Mouse (Mus musculus): ENCODE results near the gene Fam178b. TPM values are rescaled to one million over a fixed set of nuclear protein-coding genes. Genes with fewer than 3 reads are reported as not detected.

Gene Fam178b
- total and polyA plus RNA-seq, 2 experiments from 2014 or later, result 0.32 TPM; not detected in 1

DNA sequence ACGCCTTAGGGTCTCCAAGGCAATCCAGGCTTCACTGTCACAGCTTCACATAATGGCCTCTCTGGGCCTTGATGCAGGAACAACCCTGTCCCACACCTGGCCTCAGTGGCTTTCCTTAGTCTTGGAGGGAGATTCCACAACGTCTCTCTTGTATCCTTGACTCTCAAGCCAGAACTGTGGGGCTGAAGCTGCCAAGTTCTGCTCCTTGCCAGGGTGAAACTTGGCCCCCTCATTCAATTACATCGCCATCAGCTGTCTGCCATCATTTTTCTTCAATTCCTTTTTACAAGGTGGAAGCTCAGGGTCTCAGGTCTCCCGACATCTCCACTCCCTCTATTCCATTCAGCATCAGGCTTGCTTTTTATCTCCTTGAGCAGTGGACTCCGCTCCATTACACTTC lies 27.9 kb downstream of the Fam178b start:
- DNase-seq (ENCODE audit: low spot score) (no peak), ATAC-seq (ENCODE audit: low FRiP score) (no peak)
- H3K4me1 ChIP-seq (ENCODE audit: insufficient read depth, low read length), result no peaks in the 10 kb centered on the region
- H3K36me3 ChIP-seq (ENCODE audit: insufficient read depth, low read length), result no peaks in the 10 kb centered on the region
- H3K27ac ChIP-seq (ENCODE audit: low read depth, low read length), result no peak overlapping the region
- TF ChIP-seq CTCF (IDR thresholded peaks at IDR 0.05), result no peak
- H3K4me2 ChIP-seq (ENCODE audit: low read depth, low read length, poor library complexity, severe bottlenecking), result no peak overlapping the region
- no peaks in the 10 kb centered on the region for H3K27me3 ChIP-seq (ENCODE audit: insufficient read depth, low read length)
- 84% methylated on average over 5 of the region's 5 CpGs for WGBS
- no peak overlapping the region for H3K9ac ChIP-seq (replicated peaks; ENCODE audit: low read length, poor library complexity, severe bottlenecking)
- H3K4me3 ChIP-seq (ENCODE audit: low read depth, low read length), result no peak overlapping the region
- H3K9me3 ChIP-seq (ENCODE audit: low read length), result no peaks in the 10 kb centered on the region

DNA sequence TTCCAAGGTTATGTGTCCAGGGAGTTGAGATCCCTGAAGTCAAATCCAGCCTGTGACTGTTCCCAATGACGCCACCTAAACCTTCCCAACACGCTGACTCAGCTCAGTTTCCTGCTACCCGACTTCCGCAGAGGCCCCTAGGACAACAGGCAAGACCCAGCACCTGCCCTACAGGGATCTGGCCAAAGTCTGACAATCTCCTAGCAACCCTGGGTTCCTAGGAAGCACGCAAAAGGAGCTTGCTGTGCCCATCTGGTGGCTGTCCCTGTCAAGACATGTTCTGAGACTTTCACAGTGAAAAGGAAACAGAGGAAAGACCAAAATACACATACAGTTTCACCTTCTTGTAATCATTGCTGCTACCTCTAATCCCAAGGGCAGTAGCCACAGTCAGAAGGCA lies 35.4 kb downstream of the Fam178b start:
- Histone ChIP-seq H3K9ac (replicated peaks; ENCODE audit: low read length, poor library complexity, severe bottlenecking) (no peak overlapping the region), H3K9me3 (ENCODE audit: low read length) (no peaks in the 10 kb centered on the region), H3K27ac (ENCODE audit: low read depth, low read length) (no peak overlapping the region), H3K4me1 (ENCODE audit: insufficient read depth, low read length) (no peaks in the 10 kb centered on the region), H3K4me3 (ENCODE audit: low read depth, low read length) (no peak overlapping the region), H3K36me3 (ENCODE audit: insufficient read depth, low read length) (no peaks in the 10 kb centered on the region), H3K4me2 (ENCODE audit: low read depth, low read length, poor library complexity, severe bottlenecking) (no peak overlapping the region), H3K27me3 (ENCODE audit: insufficient read depth, low read length) (no peaks in the 10 kb centered on the region)
- 52% methylated on average over 5 of the region's 5 CpGs for WGBS
- ATAC-seq (ENCODE audit: low FRiP score), result no peak
- no peak for TF ChIP-seq CTCF (IDR thresholded peaks at IDR 0.05)
- peak; percentile 15 for DNase-seq (ENCODE audit: low spot score)

DNA sequence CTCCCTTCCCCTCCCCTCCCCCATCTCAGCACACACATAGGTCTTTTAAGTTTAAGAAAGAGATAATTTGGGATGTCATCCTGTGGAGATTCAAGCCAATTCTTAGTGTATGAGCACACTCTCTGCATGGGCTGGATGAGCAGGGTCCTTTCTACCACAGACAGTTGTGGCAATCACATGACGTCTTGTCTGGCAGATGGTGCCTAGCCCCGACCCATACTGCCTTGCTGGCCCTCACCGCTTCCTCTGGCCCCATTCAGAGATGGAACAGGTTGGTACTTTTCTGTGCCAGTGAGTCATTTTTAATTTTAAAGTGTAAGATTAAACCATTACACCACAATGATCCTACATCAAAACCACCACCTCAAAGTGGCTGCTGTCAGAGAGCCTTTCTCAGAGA lies 36.7 kb downstream of the Fam178b start:
- no peaks in the 10 kb centered on the region for H3K4me1 ChIP-seq (ENCODE audit: insufficient read depth, low read length)
- H3K9ac ChIP-seq (replicated peaks; ENCODE audit: low read length, poor library complexity, severe bottlenecking), result no peak overlapping the region
- 69% methylated on average over 3 of the region's 3 CpGs for WGBS
- H3K36me3 ChIP-seq (ENCODE audit: insufficient read depth, low read length), result no peaks in the 10 kb centered on the region
- no peaks in the 10 kb centered on the region for H3K9me3 ChIP-seq (ENCODE audit: low read length)
- DNase-seq (ENCODE audit: low spot score) (no peak), ATAC-seq (ENCODE audit: low FRiP score) (no peak)
- H3K27ac ChIP-seq (ENCODE audit: low read depth, low read length), result no peak overlapping the region
- no peak for TF ChIP-seq CTCF (IDR thresholded peaks at IDR 0.05)
- no peaks in the 10 kb centered on the region for H3K27me3 ChIP-seq (ENCODE audit: insufficient read depth, low read length)
- H3K4me2 ChIP-seq (ENCODE audit: low read depth, low read length, poor library complexity, severe bottlenecking), result no peak overlapping the region
- H3K4me3 ChIP-seq (ENCODE audit: low read depth, low read length), result no peak overlapping the region

DNA sequence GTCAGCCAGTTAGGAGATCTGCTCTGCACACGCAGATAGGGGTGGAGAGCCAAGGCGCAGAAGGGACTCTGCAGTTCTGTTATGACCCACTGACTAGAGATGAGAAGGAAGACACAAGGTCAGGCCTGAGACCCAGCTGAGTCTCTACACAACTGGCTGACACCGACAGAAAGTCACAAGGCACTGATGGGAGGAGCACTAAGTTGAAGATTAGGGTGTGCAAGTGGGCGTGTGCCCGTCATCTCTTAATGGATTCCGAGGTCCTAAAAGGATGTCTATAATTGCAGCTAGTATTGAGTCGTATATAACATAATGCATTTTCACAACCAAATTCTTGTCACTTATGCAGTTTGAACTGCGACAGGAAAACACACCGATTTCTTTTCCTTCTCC lies 38.4 kb downstream of the Fam178b start:
- Histone ChIP-seq H3K27ac (ENCODE audit: low read depth, low read length) (no peak overlapping the region), H3K4me3 (ENCODE audit: low read depth, low read length) (no peak overlapping the region), H3K36me3 (ENCODE audit: insufficient read depth, low read length) (no peaks in the 10 kb centered on the region), H3K27me3 (ENCODE audit: insufficient read depth, low read length) (no peaks in the 10 kb centered on the region), H3K4me2 (ENCODE audit: low read depth, low read length, poor library complexity, severe bottlenecking) (no peak overlapping the region), H3K9me3 (ENCODE audit: low read length) (no peaks in the 10 kb centered on the region), H3K4me1 (ENCODE audit: insufficient read depth, low read length) (no peaks in the 10 kb centered on the region), H3K9ac (replicated peaks; ENCODE audit: low read length, poor library complexity, severe bottlenecking) (no peak overlapping the region)
- WGBS, result 89% methylated on average over 9 of the region's 9 CpGs
- ATAC-seq (ENCODE audit: low FRiP score), result no peak
- no peak for TF ChIP-seq CTCF (IDR thresholded peaks at IDR 0.05)
- DNase-seq (ENCODE audit: low spot score), result no peak

DNA sequence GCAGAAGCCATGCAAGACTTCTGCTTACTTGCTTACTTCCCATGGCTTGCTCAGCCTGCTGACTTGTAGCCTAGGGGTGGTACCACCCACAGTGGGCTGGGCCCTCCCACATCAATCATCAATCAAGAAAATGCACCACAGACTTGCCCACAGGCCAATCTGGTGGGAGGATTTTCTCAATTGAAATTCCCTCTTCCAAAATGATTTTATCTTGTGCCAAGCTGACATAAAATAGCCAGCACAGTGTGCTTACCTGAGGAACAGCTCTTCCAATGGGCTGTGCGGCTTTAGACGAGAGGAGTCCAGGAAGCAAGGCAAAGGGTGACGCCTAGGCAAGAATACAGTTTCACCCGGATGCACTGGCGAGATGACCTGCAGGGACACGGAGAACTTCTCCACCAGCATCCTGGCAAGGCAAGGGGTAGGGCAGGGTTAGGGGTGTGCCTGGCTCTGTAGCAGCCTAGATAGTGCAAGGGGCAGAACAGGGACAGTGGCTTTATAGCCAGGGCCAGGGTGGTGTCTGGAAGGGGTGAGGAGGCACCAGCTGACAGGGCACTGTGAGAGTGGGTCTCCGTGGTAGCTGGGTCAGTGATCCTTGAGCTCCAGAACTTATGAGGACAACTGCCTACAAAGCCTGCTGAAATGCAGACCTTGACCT lies 38.9 kb downstream of the Fam178b start:
- no peak for TF ChIP-seq CTCF (IDR thresholded peaks at IDR 0.05)
- 92% methylated on average over 7 of the region's 7 CpGs for WGBS

DNA sequence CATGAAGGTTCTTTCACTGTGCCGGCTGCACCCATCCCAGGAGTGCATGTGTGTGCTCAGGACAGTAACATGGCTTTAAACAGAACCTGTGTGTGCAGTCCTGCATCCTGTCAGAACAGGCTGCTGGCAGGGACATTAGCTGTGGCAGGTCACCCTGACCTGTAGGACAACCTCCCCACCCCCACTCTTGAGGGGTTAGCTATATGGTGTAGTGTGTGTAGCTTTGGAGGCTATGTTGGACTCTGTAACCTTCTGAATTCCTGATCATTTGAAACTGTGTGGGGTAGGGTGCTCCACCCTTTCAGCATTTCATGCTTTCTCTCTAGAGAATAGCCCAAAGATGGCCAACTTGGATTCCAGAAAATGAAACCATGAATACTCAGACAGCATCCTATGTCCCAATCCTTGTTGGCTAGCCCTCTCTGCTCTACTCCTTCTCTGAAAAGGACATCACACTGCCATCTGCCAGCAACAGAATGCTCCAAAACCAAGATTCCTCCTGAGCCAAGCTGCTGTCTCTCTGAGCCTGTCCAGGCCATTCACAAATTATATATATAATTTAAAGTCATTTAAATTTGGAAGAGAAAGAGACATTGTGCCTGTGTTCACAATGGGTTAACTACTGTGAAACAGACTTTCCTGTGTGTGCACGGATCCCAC lies 47.0 kb downstream of the Fam178b start:
- no peak overlapping the region for H3K4me2 ChIP-seq (ENCODE audit: low read depth, low read length, poor library complexity, severe bottlenecking)
- no peaks in the 10 kb centered on the region for H3K27me3 ChIP-seq (ENCODE audit: insufficient read depth, low read length)
- H3K9me3 ChIP-seq (ENCODE audit: low read length), result no peaks in the 10 kb centered on the region
- H3K27ac ChIP-seq (ENCODE audit: low read depth, low read length), result no peak overlapping the region
- DNase-seq (ENCODE audit: low spot score) (peak; percentile 46), ATAC-seq (ENCODE audit: low FRiP score) (no peak)
- no peaks in the 10 kb centered on the region for H3K36me3 ChIP-seq (ENCODE audit: insufficient read depth, low read length)
- H3K4me3 ChIP-seq (ENCODE audit: low read depth, low read length), result no peak overlapping the region
- TF ChIP-seq CTCF (IDR thresholded peaks at IDR 0.05), result no peak
- no peak overlapping the region for H3K9ac ChIP-seq (replicated peaks; ENCODE audit: low read length, poor library complexity, severe bottlenecking)
- H3K4me1 ChIP-seq (ENCODE audit: insufficient read depth, low read length), result no peaks in the 10 kb centered on the region; the same call in 1 of the 2 replicates
- 71% methylated on average over 2 of the region's 2 CpGs for WGBS

More for the DNA sequence above, 38.9 kb downstream of the Fam178b start:
- DNase-seq (ENCODE audit: low spot score) (no peak), ATAC-seq (ENCODE audit: low FRiP score) (no peak)
- H3K4me3 ChIP-seq (ENCODE audit: low read depth, low read length), result no peak overlapping the region
- H3K36me3 ChIP-seq (ENCODE audit: insufficient read depth, low read length), result no peaks in the 10 kb centered on the region
- no peak overlapping the region for H3K27ac ChIP-seq (ENCODE audit: low read depth, low read length)
- no peak overlapping the region for H3K9ac ChIP-seq (replicated peaks; ENCODE audit: low read length, poor library complexity, severe bottlenecking)
- H3K4me1 ChIP-seq (ENCODE audit: insufficient read depth, low read length), result no peaks in the 10 kb centered on the region
- no peak overlapping the region for H3K4me2 ChIP-seq (ENCODE audit: low read depth, low read length, poor library complexity, severe bottlenecking)
- H3K9me3 ChIP-seq (ENCODE audit: low read length), result no peaks in the 10 kb centered on the region
- no peaks in the 10 kb centered on the region for H3K27me3 ChIP-seq (ENCODE audit: insufficient read depth, low read length)

All from midbrain, postnatal 0 days (tissue).